Mouse (Mus musculus) embryonic facial prominence, embryonic 10.5 days (tissue): Measurements from ENCODE around the gene Pip5kl1. TPM values are rescaled to one million over a fixed set of nuclear protein-coding genes. Genes with fewer than 3 reads are reported as not detected.

Experiments used
- DNase-seq: peaks from one replicate; pipeline ENCODE4 v3.0.0-alpha.2; 2017; ENCODE audit warnings: low spot score
- H3K27ac ChIP-seq: fragments of 300-500 bp; sonication (generic); replicated peaks from 2 replicates; pipeline ENCODE4 v1.5.1; 2016; ENCODE audit warnings: mild to moderate bottlenecking
- H3K27me3 ChIP-seq: fragments of 300-500 bp; sonication (generic); replicated peaks from 2 replicates; pipeline ENCODE4 v1.6.1; 2016; ENCODE audit warnings: low read depth, mild to moderate bottlenecking; ENCODE audit not compliant: poor library complexity, severe bottlenecking
- H3K36me3 ChIP-seq: fragments of 300-500 bp; sonication (generic); replicated peaks from 2 replicates; pipeline ENCODE4 v1.6.1; 2016; ENCODE audit warnings: mild to moderate bottlenecking, moderate library complexity
- H3K4me1 ChIP-seq: fragments of 300-500 bp; sonication (generic); 2 replicates; pipeline ENCODE4 v1.6.1; 2016
- H3K4me3 ChIP-seq: fragments of 300-500 bp; sonication (generic); 2 replicates; pipeline ENCODE4 v1.5.1; 2016; ENCODE audit warnings: mild to moderate bottlenecking, moderate library complexity
- H3K9me3 ChIP-seq: fragments of 300-500 bp; sonication (generic); 2 replicates; pipeline ENCODE4 v1.6.1; 2016; ENCODE audit warnings: mild to moderate bottlenecking
- WGBS: fragments of 180-500 bp; shearing (Covaris S2); methylation state at CpG from one replicate; pipeline ENCODE4 v1.1.7; 2016; 5-methylcytosine and 5-hydroxymethylcytosine counted together
- polyA plus RNA-seq: library from polyadenylated mRNA; unstranded; fragments of >200 nt; fragmentation: Nextera tagmentation; extraction: Ambion mirVana; gene quantifications from 2 replicates; pipeline ENCODE4 v1.2.1, GENCODE M21; 2016

Gene Pip5kl1
- polyA plus RNA-seq, 1 experiment from 2014 or later = 2.0 TPM

DNA sequence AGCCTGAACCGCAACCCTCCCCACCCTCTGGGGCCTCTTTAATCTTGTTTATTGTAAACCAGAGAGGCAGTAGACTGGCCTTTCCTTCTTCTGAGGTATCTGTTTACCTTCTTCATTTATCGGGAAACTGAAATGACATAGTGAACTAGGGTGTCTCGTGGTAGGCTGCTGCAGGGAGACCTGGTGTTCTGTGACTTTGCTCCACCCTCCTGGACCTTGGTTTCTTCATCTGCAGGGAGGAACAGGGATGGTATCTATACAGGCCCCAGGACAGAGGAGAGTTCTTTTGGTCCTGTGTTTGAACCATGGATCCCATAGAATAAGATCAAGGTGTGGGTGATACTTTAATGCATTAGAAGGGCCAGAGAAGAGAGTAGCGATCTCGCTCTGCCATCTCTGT, 23.4 kb upstream of the Pip5kl1 start:
- Histone ChIP-seq H3K4me3 (no peak overlapping the region), H3K36me3 (peaks cover 55% of the 10 kb centered on the region), H3K4me1 (peaks cover 60% of the 10 kb centered on the region), H3K27me3 (no peaks in the 10 kb centered on the region), H3K9me3 (no peaks in the 10 kb centered on the region), H3K27ac (no peak overlapping the region)
- 80% methylated on average over 5 of the region's 5 CpGs for WGBS
- DNase-seq = no peak

DNA sequence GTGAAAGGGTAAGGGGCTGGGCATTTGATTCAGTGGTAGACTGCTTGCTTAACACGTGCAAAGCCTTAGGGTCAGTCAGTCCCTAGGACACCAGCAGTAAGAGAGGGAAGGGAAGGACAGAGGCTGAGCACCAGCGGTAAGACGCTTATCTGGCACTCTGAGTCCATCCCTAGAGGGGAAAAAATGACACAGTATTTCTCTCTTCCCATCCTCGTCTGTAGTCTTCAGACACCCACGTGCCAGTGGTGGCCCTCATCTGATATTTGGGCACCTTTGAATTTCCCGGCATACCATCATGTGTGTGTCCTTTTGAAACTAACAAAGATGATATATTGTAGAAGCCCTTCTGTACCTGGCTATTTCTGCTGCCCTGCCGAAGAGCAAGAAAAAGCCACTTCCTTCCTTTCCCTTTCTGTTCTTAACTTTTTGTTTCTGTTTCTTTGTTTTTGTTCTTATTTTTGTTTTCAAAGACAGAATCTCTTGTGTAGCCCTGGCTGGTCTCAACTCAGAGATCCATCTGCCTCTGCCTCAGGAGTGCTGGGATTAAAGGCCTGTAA, 20.9 kb upstream of the Pip5kl1 start:
- Histone ChIP-seq H3K36me3 (peaks cover 45% of the 10 kb centered on the region), H3K27me3 (no peaks in the 10 kb centered on the region), H3K4me1 (peaks cover 66% of the 10 kb centered on the region), H3K27ac (no peak overlapping the region), H3K4me3 (no peak overlapping the region), H3K9me3 (no peaks in the 10 kb centered on the region)
- no peak for DNase-seq
- 81% methylated on average over 7 of the region's 7 CpGs for WGBS

DNA sequence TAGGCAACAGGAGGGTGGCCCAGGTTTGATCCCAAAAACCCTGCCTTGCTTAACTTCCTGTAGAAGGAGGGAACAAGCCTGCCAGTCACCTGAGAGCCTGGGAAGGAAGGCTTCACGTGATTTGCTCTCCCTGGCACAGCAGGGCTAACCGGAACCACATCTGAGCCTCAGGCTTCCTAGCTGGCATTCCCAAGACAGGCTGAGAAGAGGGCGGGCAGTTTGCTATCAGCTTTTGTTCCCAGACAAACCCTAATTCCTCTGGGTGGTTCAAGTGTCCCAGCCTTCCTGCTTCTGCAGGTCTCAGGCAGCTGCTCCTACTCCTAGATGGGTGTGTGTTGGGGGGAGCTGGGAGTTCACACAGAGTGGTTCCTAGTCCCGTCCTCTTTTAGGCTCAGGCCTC, 19.1 kb upstream of the Pip5kl1 start:
- H3K4me1 ChIP-seq = peaks cover 66% of the 10 kb centered on the region
- H3K36me3 ChIP-seq = peaks cover 50% of the 10 kb centered on the region
- H3K4me3 ChIP-seq = no peak overlapping the region
- H3K27me3 ChIP-seq = no peaks in the 10 kb centered on the region
- H3K27ac ChIP-seq = peak overlapping the region; percentile 58
- WGBS = 37% methylated on average over 4 of the region's 4 CpGs
- H3K9me3 ChIP-seq = no peaks in the 10 kb centered on the region
- DNase-seq = peak; percentile 40

DNA sequence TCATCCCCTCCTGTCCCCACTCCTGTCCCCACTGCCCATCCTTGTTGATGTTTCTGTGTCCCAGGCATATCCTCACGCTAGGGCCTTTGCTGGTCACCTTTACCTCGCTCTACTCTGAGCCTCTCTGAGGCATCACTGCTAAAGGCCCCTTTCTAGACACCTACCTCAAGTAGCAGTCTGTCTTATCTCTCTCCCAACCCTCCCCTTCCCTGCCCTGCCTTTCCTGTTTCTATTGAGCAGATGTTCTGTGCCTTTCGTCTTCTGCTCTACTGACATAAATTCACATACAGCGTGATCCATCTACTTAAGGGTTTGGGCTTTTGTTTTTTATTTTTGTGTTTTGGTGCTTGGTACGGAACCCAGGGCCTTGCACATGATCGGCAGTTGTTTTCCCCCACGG, 18.6 kb upstream of the Pip5kl1 start:
- Histone ChIP-seq H3K36me3 (peaks cover 50% of the 10 kb centered on the region), H3K27me3 (no peaks in the 10 kb centered on the region), H3K4me1 (peaks cover 64% of the 10 kb centered on the region), H3K9me3 (no peaks in the 10 kb centered on the region), H3K4me3 (no peak overlapping the region), H3K27ac (peak overlapping the region; percentile 58)
- no peak for DNase-seq
- 81% methylated on average over 7 of the region's 7 CpGs for WGBS

DNA sequence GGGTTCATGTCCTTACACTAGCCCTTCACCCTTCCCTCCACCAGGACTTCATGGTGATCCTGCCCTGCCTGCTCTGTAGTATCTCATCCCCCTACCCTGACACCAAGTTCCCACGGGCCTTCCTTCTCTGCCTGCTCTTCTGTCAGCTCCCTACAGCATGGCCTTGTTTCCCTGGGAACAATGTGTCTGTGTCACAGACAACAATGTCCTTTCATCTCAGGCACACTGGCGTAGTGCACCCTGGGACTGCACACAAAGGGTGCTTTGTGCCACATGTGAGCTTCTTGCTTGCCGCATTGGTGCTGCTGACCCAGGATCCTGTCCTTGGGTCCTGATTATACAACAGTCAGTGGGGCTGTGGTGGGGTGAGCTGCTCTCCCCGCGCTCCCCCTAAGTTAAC, 15.0 kb upstream of the Pip5kl1 start:
- DNase-seq = peak; percentile 51
- Histone ChIP-seq H3K36me3 (peaks cover 69% of the 10 kb centered on the region), H3K27ac (peak overlapping the region; percentile 79), H3K27me3 (no peaks in the 10 kb centered on the region), H3K4me1 (peaks cover 59% of the 10 kb centered on the region), H3K9me3 (no peaks in the 10 kb centered on the region), H3K4me3 (no peak overlapping the region; the same call in 1 of the 2 replicates)
- WGBS = 24% methylated on average over 5 of the region's 5 CpGs

DNA sequence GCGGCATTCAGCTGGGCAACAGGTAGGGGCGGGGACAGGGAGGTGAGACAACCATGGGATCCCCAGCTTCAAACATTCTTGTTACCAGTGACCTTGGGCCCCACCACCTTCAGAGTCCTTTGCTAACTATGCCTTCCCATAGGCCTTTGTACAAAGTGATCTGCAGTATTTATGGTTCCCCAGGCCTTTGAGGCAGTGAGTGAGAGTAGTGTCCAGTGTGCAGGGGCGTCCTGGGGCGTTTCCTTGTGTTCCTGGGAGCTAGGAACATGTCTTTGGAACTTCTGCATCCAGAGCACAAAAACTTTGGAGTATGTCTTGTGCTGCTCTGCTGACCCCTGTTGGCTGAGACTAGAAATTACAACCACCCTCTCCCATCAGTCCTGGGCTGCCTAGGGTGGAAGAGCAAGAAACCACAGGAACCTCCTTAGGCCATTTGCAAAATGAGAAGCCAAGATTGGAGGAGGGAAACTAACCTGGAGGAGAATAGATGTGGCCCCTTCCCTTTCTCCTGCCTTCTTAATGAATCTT, 8.0 kb upstream of the Pip5kl1 start:
- WGBS = 45% methylated on average over 4 of the region's 4 CpGs
- peaks cover 7% of the 10 kb centered on the region for H3K4me1 ChIP-seq
- no peak overlapping the region for H3K4me3 ChIP-seq
- no peak overlapping the region for H3K27ac ChIP-seq
- peaks cover 75% of the 10 kb centered on the region for H3K36me3 ChIP-seq
- peak; percentile 70 for DNase-seq
- no peaks in the 10 kb centered on the region for H3K9me3 ChIP-seq
- H3K27me3 ChIP-seq = no peaks in the 10 kb centered on the region

DNA sequence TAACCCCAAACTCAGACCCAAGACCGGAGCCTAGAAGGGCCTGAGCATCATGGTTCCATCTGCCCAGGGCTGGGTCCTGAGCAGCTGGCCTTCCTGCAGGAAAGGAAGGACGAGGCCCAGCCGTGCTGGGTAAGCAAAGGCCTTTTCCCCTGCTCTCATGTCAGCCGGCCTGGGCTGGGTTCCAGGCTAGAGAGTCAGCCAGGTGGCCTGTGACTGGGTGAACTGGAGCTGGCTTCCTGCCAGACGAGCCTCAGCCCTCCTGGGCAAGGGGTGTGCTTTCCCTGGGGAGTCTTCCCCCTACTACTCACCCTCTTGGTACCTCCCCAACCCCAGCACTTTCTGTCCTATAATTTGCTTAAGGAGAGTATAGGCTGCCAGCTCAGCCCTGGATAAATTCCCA, 6.4 kb upstream of the Pip5kl1 start:
- no peak overlapping the region for H3K27ac ChIP-seq
- 0 out of 2 replicates have a peak overlapping the region, but pooled peaks have one; percentile 11 for H3K4me3 ChIP-seq
- peaks cover 67% of the 10 kb centered on the region for H3K36me3 ChIP-seq
- H3K9me3 ChIP-seq = no peaks in the 10 kb centered on the region
- WGBS = 85% methylated on average over 5 of the region's 5 CpGs
- peaks cover 17% of the 10 kb centered on the region for H3K4me1 ChIP-seq
- no peaks in the 10 kb centered on the region for H3K27me3 ChIP-seq
- no peak for DNase-seq

DNA sequence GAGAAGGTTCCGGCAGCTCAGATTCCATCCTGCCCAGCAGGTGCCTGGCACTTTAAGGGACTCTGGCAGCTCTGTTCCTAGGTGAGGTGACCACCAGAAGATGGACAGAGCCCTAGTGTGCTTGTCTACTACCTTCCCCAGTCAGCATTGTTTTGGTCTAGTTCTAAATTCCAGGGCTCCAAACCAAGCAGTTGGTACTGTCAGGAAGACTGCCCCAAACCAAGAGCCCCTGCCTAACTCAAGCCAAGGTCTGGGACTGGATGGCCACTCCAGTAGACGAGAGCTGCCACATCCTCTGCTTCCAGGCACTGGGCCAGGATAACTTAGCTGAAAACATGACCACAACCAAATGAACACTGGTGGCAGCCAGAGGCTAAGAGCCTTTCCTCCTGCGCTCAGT, 5.7 kb upstream of the Pip5kl1 start:
- DNase-seq = no peak
- Histone ChIP-seq H3K27ac (no peak overlapping the region), H3K36me3 (peaks cover 61% of the 10 kb centered on the region), H3K4me3 (no peak overlapping the region), H3K4me1 (peaks cover 17% of the 10 kb centered on the region), H3K27me3 (no peaks in the 10 kb centered on the region), H3K9me3 (no peaks in the 10 kb centered on the region)
- WGBS = 89% methylated on average over 3 of the region's 3 CpGs

DNA sequence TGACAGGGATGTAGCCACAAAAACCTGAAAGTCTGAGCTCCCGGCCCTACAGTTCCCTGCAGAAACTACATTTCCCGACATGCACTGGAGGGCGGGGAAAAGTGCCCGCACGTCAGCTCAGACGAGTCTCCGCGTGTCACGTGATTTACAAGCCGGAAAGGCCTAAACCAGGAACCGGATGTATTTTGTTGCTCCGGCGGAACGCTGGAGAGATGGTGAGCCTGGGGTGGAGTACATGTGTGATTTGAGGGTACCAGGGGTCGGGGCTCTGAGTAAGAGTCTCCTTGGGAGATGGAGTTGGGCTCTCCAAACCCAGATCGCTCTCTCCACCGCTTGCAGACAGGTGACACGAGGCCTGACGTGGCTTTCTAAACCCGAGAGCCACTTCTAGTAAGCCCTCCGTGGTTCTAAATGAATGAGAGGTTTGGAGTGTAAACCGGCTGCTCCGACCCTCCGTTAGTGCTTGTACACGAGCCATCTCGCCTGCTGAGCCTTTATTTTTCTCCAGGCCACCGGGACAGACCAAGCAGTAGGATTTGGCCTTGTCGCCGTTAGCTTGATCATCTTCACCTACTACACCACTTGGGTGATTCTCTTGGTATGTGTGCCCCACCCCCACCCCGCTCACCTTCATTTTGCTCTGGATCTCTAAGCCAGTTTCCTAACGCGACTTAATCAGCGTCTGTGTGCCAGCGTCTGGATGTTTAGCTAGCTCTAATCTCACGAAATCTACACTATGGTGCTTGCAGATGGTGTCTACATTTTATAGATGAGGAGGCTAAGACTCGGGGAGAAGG, 3.7 kb upstream of the Pip5kl1 start, which contains the start of gene Dpm2:
TSS of gene Dpm2 (plus strand) at position 161 of the 797 bp plus-strand sequence.
- Histone ChIP-seq H3K4me1 (peaks cover 26% of the 10 kb centered on the region), H3K27me3 (no peaks in the 10 kb centered on the region), H3K9me3 (no peaks in the 10 kb centered on the region), H3K27ac (peak within 1 kb of the TSS; percentile 76), H3K36me3 (peaks cover 42% of the 10 kb centered on the region), H3K4me3 (peak within 1 kb of the TSS; percentile 74)
- peak; percentile 90 for DNase-seq
- 2% methylated on average over 36 of the region's 36 CpGs for WGBS

DNA sequence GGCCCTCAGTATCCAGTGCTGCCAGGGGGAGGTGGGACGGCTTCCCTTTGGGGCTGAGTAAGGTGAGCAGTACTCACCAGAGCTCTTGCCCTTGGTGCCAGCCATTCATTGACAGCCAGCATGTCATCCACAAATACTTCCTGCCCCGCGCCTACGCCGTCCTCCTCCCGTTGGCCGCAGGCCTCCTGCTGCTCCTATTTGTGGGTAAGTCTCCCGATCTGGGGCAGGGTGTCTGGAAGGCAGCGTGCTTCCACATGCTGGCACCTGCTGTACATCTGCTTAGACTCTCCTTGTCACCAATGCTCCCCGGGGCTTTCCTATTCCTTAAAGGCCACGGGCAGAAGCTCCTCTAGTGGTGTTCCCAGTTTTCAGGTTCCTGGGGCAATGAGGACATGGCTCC, 2.4 kb upstream of the Pip5kl1 start:
- Histone ChIP-seq H3K4me1 (peaks cover 32% of the 10 kb centered on the region), H3K27me3 (peaks cover 13% of the 10 kb centered on the region), H3K9me3 (no peaks in the 10 kb centered on the region), H3K36me3 (peaks cover 30% of the 10 kb centered on the region), H3K27ac (no peak overlapping the region), H3K4me3 (peak overlapping the region; percentile 74)
- WGBS = 92% methylated on average over 11 of the region's 11 CpGs
- no peak for DNase-seq

DNA sequence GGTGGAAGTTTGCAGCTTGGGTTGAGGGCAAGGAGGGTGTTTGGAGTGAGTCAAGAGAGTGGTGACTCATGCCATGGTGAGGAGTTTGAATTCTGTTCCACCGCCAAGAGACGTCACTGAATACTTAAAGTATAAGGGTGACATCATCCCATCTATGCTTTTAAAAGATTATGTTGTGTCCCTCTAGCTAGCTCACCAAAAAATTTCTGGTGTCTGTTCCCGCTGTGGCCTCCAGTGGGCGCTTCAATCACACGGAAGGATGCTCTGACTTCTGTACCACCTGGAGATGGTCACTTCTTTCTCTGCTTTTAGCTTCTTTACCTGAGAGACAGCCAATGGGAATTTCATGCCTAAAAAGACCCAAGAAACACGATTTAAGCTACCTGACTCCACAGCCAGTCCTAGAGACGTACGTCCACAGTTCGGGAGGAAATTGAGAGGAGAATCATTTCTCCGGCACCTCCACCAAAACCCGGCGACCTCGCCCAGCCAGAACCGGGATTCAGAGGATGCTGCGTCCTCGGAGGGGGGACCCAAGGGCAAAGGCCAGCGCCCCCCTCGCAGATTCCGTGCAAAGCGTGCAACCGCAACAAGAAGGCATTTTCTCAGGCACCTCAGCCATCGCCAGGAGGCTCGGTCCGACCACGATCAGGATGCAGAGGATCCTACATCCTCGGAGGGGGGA, 446 bp downstream of the Pip5kl1 start:
- Histone ChIP-seq H3K36me3 (peaks cover 10% of the 10 kb centered on the region), H3K27me3 (peaks cover 41% of the 10 kb centered on the region), H3K9me3 (no peaks in the 10 kb centered on the region), H3K4me1 (peaks cover 37% of the 10 kb centered on the region), H3K27ac (peak overlapping the region; percentile 76), H3K4me3 (peak overlapping the region; percentile 75)
- WGBS = 2% methylated on average over 26 of the region's 26 CpGs
- DNase-seq = peak; percentile 71

DNA sequence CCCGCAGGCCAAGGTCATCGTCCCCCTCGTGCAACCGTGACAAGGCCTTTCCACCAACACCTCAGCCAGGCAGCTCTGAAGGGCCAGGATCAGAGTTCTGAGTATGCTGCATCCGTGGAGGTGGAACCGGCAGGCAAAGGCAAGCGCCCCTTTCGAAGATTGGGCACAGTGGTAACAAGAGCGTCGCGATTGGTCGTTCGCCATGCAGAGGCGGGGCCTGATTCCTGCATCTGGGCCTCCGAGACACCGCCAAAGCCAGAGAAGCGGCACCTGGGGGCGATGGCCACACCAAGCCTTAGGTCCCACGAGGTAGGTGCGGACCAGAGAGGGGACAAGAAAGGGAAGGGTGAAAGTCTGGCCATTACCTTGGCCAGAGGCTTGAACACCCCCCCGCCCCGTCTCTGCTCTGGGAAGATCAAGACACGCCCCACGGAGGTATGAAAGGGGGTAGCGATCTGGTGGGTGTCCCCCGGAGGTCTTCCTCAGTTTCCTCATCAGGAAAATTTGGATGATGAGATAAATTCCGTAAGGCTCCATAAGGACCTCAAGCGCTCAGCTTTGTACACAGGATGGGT, 1.1 kb downstream of the Pip5kl1 start, which contains the start of gene 9430097D07Rik:
TSS of gene 9430097D07Rik (minus strand) at position 99 of the 575 bp plus-strand sequence.
- Histone ChIP-seq H3K4me1 (peaks cover 37% of the 10 kb centered on the region), H3K36me3 (peaks cover 10% of the 10 kb centered on the region), H3K4me3 (peak within 1 kb of the TSS; percentile 75), H3K27me3 (peaks cover 47% of the 10 kb centered on the region), H3K27ac (peak within 1 kb of the TSS; percentile 76), H3K9me3 (no peaks in the 10 kb centered on the region)
- WGBS = 6% methylated on average over 28 of the region's 28 CpGs
- peak; percentile 81 for DNase-seq
